Mouse (Mus musculus): ENCODE results near the gene Lcorl.
A peak's percentile ranks its signal among the peaks of the same experiment; 100 is the strongest.

The Lcorl gene

DNA sequence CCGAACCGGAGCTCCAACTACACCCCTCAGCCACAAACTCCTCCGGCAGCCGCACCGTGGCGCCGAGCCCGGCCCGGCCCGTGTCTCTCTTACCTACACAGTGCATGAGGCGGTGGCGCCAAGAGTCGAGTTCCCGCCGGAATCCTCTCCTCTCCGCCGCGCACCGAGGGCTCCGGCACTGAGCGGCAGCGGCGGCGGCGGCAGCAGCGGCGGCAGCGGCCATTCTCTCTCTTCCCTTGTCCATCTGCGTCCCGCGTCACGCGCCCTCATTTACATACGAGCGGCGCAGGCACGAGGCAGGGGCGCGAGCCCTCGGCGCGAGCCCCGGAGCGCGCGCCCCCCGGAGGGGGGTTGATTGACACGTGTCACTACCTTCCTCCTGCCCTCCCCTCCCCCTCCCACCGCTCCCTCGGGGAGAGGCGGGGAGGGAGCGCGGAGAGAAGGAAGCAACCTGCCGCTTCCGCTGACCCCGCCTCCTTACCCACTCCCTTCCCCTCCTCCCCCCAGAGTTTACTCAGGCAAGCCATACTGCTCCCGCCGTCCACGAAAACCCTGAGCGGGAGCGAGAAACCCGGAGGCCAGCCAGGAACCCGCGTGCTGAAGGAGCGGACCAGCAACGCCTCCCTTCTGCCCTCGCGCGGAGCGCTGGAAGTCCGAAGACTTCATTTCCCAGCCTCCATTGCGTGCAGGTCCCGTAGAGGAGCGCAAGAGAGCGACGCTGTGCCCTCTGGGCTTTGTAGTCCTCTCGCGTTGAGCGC, at the start of gene Lcorl:
Gene Lcorl, minus strand, starts transcription at position 362 of the 758 bp plus-strand sequence.
- DNase-seq, result peak; percentile 95

DNA sequence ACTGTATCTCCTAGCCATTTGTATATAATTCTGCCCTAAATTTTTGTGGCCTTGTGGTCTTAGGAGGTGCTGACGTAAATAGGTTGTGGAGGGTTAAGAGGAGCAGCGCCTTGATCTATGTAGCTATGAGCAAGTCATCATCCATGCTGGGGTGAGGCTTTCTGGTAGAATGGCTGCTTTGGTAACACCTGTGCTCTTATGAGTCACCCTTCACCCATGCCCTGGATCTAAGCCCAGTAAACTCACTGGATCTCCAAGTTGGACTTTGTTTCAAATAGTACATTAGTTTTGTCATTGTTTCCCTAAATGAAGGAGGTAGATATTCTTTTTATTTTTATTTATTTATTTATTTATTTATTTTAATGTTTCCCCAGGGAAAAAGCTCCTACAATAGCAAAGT, 47.3 kb upstream of the Lcorl start:
- no peak for DNase-seq

DNA sequence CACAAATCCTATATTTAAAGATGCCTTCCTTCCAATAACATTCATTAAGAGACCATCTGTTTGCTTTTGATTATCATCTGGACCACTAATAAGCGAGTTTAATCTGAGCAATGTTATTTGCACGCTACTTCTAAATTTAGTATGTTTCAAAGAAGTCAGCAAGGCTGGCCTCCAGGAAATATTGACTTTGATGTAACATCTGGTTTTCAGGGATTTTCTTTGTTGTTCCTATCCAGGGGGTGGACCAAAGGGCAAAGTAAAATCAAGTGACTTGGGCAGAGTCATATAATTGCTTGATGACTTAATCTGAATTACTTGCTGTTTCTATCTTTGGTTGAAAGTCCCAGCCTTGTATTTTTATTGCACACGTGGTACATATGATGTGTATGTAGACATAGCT, 45.8 kb upstream of the Lcorl start:
- no peak for DNase-seq

DNA sequence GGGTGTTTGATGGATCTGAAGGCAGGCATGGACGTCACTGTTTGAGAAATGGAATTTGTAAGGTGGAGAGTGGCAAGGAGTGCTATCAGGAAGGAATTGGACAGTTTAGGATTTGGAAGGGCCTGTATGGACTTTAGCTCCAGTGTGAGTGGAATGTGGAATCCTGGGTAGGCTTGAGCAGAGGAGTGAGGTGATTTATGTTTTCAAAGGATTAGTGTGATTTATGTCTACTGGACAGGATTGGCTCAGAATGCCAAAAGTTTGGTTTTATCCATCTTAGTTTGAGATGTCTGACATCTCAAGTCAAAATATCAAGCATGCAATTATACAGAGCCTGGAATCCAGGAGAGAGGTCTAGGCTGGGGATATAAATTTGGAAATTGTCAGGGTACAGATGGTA, 37.9 kb upstream of the Lcorl start:
- DNase-seq, result no peak

DNA sequence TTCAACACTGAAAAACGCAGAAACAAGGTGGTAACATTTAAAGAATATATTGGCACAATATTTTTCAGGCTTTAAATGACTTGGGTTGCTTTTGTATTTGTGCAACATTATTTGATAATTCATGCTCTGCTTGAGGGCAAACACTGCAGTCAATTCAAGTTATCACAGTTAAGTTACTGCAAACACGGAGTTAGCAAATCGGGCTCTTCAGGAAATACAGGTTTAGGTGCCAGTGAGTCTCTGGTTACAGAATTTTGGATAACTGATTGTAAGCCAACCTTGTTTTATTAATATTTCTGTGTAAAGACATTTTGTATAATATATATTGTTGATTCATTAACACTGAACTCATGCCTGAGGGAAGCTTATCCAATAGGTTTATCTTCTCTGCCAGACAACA, 36.3 kb upstream of the Lcorl start:
- no peak for DNase-seq

DNA sequence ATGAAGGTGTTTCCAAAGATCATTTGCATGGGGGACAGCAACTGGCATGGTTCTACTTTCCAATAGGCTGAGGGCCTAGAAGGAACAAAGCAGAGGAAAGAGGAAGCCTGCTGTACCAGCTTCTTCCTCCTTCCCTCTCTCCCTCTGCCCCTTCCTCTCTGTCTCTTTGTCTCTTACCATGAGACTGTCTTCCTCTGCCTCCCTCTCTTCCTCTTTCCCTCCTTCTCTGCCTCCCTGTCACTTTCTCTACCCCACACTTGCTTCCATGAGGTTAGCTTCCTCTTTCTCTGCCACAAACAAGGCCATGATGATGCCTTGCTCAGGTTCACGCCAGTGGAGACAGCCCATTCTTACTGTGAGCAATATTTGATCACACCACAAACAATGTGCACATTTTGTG, 18.9 kb upstream of the Lcorl start:
- no peak for DNase-seq

DNA sequence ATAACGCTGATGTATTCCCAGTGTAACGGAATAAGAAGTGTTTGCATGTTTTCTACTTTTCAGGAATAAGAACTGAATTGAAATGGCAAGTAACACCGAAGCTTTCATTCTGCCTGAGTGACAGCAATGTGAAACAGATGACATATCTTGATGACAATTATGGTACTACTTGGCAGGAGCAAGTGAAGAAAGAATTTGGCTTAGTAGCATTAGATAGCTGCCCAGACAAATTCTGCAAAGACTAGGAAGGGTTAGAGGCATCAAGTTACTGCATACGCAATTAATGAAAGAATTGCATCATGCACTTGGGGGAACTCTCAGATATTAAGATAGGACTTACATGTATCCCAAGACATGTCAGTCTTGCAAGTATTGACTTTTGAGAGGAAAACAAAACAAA, 18.1 kb upstream of the Lcorl start:
- DNase-seq, result no peak

DNA sequence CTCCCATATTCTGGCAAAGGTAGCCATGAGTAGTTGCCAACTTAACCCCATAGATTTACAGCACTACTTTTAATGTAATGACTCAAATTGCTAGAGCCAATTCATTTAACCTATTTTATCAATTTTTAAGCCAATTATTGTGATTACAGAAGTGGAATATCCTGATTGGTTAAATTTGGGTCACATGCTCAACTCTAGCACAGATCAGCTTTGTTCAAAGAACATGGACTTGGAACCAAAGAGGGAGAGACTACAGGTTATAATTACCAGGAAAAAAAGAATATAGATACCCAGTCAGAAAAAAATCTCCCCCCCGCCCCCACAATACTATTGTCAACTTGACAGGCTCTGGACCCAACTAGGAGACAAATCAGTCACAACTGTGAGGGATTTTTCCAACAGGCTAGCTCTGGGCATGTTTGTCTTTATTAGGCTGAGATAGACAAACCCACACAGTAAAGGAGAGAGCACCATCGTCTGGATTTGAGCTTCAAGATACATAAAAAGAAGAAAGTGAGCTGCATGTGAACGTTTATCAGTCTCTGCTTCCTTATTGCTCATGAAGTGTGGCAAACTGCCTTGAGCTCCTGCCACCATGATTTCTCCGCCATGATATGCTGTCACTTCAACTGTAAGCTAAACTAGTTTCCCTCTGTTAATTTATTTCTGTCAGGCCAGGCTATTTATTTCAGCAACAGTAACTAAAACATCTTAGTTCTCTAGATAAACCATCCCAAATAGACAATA, 17.0 kb upstream of the Lcorl start:
- DNase-seq, result no peak

DNA sequence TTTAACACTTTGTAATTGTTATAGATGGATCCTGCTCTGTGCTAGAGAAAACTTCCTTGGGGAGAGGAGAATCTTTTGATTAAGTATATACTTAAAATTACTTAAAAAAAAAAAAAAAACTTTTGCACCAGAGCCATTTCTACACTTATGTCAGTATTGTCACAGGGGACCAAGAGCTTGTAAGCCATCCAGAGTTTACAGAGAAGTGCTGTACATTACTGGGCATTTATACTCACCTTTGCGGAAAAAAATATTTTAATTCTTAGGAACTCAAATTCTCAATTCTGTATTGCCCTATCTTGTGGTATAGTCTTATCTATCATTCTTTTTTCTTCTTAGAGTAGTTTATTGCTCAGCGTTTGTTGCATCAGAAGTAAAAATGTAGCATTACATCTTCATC, 953 bp upstream of the Lcorl start:
- DNase-seq, result no peak

DNA sequence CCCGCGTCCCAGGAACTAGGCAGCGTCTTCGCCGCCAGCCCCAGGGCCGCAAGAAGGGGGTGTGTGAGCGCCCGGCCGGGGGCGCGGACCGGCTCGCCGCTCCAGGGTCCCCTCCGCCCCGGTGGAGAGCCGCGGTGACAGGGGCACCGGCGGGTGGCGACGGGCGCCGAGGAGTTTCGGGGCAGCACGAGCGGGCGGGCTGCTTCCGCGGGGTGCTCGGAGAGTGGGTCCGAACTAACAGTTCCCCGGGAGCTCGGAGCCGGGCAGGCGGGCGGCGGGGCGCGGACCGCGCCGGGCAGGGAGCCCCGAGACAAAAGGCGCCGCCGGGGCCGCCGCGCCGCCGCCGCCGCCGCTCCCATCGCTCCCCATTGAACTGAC, 550 bp downstream of the Lcorl start:
- DNase-seq, result no peak

DNA sequence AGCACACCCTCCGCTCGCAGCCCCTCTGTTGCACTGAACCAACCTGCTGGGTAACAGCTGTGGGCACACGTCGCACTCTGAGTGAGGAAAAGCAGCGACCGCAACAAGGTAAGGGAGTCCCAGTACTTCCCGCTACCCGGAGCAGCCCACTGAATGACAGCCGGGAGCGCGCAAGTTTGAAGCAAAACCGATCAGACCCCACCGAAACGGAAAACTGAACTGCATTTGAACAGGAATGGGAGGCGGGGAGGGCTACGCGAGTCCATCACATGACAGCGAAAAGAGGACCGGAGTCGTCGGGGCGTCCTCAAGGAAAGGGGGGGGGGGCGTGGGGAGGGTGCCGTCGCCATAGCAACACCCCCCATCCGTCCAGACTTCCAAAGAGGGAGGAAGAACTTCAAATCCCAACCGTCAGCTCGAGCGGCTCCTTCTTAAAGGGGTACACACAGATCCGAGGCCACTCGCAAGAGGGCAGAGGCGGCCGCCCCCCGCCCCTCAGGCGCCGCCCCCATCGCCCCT, 1.1 kb downstream of the Lcorl start:
- peak; percentile 76 for DNase-seq

DNA sequence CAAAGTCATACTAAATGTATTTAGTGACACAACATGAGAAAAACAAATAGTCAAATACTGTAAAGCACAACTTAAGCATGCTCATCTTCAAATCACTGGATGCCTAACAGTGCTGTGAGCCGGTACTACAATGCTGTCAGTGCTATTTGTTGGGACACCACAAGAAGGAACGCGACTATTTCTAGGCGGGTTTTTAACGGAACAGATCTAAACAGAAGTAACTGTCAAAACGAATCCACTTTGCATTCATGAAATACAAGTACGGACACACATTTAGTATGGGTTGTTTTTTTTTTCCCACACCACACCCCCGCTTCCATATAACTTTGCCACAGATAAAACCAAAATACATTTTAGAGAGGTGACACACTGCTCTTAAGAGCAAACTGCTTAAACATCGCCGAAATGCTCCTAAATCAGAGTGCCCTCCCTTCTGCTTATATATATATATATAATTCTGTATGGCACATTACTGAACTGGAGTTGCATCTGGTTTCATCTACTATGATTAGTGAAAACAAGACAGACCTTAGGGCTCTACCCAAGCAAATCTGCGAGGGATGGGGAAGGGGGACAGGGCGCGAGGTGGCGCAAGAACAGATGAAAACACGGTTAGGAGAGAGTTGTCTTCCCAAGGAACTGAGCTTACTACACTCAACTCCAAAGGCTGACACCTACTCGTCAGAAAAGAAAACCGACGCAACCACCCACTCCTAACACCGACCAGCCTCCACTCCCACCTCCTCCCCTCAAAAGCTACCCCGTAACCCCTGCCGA, 1.7 kb downstream of the Lcorl start:
- peak; percentile 25 for DNase-seq

DNA sequence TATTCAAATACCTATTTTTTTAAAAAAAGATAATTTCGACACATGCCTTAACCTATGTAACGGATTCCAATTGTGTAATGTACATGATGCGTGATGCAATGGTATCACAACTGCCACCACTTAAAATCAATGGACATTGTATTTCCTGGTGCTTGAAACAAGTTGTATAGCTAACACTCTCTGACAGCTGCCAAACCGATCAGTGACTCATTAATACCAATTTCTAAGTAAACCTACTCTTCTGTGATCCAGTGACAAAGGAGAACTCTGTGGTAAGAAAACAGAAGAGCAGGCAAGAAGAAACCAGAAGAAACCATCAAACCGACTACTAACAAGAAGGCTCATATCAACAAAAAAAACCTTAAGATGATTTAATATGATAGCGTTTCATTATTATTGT, 12.7 kb downstream of the Lcorl start:
- DNase-seq, result no peak

DNA sequence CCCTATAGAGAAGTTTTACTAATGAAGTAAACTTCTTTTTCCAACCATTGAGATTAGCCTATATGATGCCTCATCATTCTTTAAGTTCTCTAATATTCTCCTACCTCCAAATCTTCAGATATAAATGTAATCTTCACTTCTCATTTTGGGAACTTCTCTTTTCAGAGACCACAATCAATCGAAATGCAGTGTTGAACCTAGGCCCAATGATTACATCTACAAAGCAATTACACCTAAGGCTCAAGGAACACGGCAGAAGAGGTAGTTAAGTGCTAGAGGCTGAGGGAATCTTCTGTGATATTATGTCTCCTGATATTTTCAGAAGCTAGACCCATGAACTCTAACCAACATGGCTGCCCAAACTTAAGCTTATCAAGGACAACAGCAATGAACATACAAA, 22.3 kb downstream of the Lcorl start:
- no peak for DNase-seq

DNA sequence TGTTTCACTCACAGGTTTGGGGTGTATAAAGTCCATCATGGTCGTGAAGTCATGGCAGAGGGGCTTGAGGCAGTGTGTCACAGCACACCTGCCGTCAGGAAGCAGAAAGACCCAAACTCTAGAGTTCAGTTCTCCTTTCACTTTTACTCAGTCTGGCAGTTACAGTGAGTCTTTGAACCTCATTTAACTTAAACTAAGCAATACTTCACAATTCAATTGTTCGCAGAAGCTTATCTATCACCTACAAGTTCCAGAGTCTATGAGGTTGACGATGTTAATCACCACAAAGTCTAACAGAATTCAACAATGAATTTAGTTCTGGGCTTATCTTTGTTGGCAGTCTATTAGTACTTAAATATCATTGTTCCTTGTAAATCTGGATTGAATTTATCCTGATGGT, 45.9 kb downstream of the Lcorl start:
- DNase-seq, result no peak

DNA sequence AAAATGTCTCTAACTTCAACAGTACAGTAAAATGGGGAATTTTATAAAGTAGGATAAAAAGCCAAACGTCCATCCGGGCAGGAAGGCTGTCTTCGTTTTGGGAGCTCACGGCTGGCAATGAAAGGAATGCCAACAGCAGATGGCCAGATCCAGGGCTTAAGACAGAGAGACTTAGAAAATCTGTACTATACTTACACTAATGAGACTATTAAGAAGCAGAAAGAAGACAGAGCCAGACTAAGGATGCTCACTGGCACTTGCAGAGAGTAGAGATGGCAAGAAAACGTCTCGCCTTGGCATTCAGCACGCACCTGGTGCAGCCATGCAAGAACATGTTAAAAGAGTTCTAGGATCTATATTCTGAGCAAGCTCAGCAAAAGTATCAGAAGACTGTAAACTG, 65.6 kb downstream of the Lcorl start:
- DNase-seq, result peak; percentile 21

DNA sequence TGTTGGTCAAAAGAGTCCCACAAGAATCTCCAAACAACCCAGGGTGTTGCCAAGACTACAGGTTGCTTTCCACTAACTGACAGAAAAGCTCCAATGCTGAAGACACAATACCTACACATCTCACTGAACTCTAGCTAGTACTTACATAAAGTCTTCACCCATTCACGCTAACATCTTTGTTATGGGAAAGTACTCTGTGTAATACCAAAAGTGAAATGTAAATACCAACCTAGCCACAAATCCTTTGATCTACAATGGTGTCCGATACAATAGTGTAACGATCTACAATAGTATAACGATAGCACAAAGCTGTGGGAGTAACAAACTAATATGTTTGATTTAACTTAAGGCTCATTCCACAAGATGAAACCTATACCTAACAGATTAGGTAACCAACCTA, 67.2 kb downstream of the Lcorl start:
- no peak for DNase-seq

DNA sequence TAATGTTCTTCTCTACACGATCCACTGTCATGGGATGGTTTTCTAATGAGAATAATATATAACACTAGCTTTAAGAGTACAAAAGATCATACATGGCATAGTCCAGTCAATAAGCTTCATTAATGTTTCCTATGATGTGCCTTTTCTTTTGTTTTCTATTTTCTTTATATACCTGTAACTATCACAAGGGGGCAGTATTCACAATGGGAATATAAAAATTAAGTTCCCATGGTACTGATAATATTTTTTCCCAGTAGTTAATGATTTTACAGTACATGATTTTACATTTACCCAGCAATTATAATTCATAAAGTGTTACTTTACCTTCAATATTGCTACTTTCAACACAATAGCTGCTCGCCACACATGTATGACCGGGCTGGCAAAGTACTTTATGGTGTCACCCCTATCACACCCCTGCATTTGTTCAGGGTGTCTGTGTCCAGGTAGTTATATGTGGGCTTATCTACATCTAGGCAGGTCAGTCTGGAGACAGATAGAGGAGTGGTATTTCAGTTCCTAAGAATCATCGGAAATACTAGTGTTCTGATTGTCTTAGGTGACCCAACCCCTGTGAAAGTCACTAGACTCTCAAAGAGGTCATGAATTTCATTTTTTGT, 99.8 kb downstream of the Lcorl start:
- no peak for DNase-seq

DNA sequence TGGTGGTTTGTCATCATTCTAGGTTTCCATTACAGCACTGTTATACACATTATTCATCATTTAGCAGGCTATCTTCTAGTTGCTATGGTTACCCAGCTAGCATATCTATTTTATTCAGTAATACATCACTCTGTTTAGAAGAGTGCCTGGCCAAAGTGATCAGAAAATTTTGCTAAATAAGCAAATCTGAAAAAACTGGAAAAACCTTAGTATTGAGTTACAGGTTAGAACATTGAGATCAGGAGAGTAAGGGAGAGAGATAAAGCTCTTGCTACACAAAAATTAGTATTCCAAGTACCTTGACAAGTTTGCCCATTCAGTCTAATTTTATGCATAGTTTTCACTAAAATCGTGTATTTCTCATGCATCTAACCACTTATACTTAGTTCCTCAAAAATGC, 119.5 kb downstream of the Lcorl start:
- DNase-seq, result no peak

DNA sequence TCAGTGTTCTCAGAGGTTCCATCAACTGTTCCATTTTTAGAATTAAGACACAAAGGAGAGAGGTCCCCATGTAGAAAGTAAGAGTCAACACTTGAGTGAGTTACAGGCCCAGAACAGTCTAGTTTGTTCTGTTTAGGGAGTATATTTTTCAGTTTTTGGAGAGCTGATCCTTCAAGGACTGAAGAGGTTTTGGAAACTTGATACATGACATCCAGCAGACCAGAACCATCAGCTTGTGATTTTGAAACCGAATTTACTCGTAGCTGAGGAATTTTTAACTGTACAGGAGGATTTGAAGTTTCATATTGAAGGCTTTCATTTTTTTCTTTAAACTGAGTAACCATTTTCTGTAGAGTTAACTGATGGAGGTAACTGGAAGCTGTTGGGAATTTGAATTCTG, 123.7 kb downstream of the Lcorl start:
- DNase-seq, result no peak

DNA sequence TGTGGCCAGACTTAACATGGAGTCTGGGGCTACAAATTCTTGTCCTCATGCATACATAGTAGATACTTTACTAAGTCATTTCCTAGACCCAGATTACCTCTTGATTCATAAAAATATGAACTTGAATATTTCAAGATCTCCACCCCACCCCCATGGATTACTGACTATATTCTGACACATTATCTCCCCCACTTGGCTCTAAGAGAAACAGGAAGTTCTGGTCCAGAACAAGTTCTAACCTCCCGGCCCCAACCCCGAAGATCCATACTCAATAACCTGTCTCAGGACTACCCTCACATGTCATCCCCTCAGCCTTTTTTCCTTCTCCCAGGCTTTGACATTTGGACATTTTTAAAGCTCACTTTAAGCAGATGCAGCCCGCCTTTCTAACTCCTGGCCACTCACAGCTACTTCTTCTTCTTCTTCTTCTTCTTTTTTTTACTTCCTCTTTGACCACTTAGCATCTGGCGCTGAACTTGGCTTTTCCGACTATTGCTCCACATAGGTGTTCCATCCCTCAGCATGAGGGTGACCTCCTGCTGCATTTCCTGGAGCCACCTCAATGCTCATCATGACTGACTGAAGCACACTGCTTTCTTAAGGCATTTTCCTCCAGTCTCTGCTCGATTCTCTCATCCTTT, 138.4 kb downstream of the Lcorl start:
- no peak for DNase-seq

DNA sequence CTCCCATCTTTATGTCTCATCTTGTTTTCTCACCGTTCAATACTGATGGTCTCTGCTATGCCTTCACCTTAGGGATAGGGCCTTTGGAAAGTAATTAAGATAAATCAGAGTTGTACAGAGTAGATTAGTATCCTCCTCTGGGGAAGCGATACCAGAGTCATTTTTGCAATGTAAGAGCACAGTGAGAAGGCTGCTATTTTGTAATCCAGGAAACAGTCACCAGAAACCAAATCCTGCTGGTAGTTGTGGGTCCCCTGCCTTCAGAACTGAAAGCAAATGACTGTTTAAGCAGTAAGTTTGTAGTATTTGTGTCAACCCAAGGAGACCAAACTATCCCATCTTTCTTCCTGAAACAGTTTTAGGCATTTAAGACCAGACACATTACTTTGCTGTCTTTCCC, 147.8 kb downstream of the Lcorl start:
- DNase-seq, result no peak

DNA sequence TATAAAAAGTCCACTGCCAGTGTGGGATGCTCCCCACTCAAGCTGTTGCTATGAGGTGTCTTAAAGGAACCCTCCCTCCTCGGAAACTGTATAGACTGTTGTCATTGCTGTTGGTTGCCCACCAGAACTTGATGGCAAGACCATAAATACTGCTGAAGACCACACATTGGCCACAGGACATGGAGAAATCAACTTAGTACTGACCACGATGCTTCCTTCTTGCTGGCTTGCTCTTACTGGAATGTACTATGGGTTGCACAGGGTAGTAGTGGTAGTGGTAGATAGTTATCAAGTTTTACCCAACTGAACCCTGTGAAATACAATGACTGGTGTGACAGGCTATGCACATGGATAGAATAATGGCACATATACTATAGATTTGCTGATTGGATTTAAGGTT, 150.6 kb downstream of the Lcorl start:
- DNase-seq, result no peak
